Mouse (Mus musculus) hindbrain, postnatal 0 days (tissue): ENCODE results near the gene Add2. TPM values are rescaled to one million over a fixed set of nuclear protein-coding genes. Genes with fewer than 3 reads are reported as not detected.
"Not testable (repeated sequence)": the region's sequence is repeated elsewhere in the genome, so short reads cannot be mapped to it uniquely, and the experiment has no call there.

Experiments used
- ATAC-seq: fragments of 200-750 bp; cut with Nextera tagmentation; 2 replicates; pipeline ENCODE4 v1.8.0; 2017; ENCODE audit warnings: mild to moderate bottlenecking, moderate TSS enrichment, moderate library complexity
- DNase-seq: peaks from one replicate; pipeline ENCODE4 v3.0.0-alpha.2; 2015; ENCODE audit warnings: low spot score
- H3K27ac ChIP-seq: fragments of 300-500 bp; sonication (generic); 2 replicates; pipeline ENCODE4 v1.5.1; 2014; ENCODE audit warnings: mild to moderate bottlenecking
- H3K27me3 ChIP-seq: fragments of 300-500 bp; sonication (generic); 2 replicates; pipeline ENCODE4 v1.6.1; 2014; ENCODE audit warnings: low read length, mixed read lengths; ENCODE audit not compliant: insufficient read depth
- H3K36me3 ChIP-seq: fragments of 300-500 bp; sonication (generic); 2 replicates; pipeline ENCODE4 v1.6.1; 2014; ENCODE audit warnings: low read length, mixed read lengths; ENCODE audit not compliant: insufficient read depth
- H3K4me1 ChIP-seq: fragments of 300-500 bp; sonication (generic); 2 replicates; pipeline ENCODE4 v1.6.1; 2014; ENCODE audit warnings: antibody characterized with exemption, low read length, mixed read lengths; ENCODE audit not compliant: insufficient read depth
- H3K4me2 ChIP-seq: fragments of 300-500 bp; sonication (generic); 2 replicates; pipeline ENCODE4 v1.6.1; 2014; ENCODE audit warnings: low read depth, mild to moderate bottlenecking, low read length, moderate library complexity, mixed read lengths
- H3K4me3 ChIP-seq: fragments of 300-500 bp; sonication (generic); 2 replicates; pipeline ENCODE4 v1.5.1; 2014; ENCODE audit warnings: low read length
- H3K9ac ChIP-seq: fragments of 300-500 bp; sonication (generic); replicated peaks from 2 replicates; pipeline ENCODE4 v1.6.1; 2014; ENCODE audit warnings: mild to moderate bottlenecking, low read length, moderate library complexity, mixed read lengths
- H3K9me3 ChIP-seq: fragments of 300-500 bp; sonication (generic); 2 replicates; pipeline ENCODE4 v1.6.1; 2016; ENCODE audit warnings: low read length, mixed read lengths
- CTCF ChIP-seq: IDR thresholded peaks from 2 replicates; pipeline ENCODE4 v1.5.1; 2016; ENCODE audit warnings: antibody characterized with exemption, control low read depth, low read depth
- WGBS: fragments of 180-500 bp; shearing (Covaris S2); extraction: QIAGEN DNeasy Blood & Tissue Kit; methylation state at CpG from one replicate; pipeline ENCODE4 v1.1.7; 2014; 5-methylcytosine and 5-hydroxymethylcytosine counted together
- polyA plus RNA-seq: library from polyadenylated mRNA; unstranded; fragments of >200 nt; fragmentation: Nextera tagmentation; extraction: Ambion mirVana; gene quantifications from 2 replicates; pipeline ENCODE4 v1.2.1, GENCODE M21; 2015
- total RNA-seq: library from RNA; depleted of rRNA; stranded (reverse); fragments of >200 nt; gene quantifications from 2 replicates; pipeline ENCODE4 v1.2.3, GENCODE M21; 2014; rRNA removed

The Add2 gene
- total RNA-seq (132 and 149 TPM in 2 replicates), polyA plus RNA-seq (84.6 and 90.0 TPM in 2 replicates)

DNA sequence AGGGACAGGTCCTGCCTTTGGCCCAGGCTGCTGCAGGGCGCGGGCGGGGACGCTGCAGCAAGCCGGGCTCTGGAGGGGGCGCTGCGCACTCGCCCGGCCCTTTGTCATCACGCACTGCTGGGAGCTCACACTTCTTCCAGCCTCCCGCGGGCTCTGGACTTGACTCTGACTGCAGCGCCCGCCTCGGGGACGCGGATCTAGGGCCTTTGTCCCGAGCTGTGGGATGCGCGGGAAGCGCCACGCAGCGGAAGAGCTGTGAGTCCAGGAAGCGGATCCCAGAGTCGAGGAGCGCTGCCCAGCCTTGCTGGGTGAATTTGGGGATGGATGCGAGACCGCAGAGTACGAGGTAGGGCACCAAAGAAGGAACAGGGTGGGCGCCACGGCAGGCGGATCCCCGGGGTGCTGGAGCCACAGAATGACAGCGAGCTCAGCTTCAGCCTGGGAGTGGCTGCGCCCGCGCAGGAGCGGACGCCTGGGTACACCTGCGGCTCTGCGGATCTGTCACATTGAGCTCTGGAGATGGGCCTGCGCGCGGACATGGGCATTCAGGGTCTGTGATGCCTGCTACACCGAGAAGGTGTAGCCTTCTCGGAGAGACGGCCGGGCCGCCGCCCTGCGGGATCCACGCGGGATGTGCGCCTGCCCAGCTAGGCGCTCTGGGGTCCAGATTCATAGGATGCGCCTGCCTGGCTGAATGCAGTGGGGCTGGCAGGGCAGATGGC lies at the start of gene Add2:
Gene Add2 (plus strand): TSS at position 81 of the 722 bp plus-strand sequence.
- Histone ChIP-seq H3K9ac (peak within 1 kb of the TSS; percentile 86), H3K27me3 (no peaks in the 10 kb centered on the region), H3K4me3 (peak within 1 kb of the TSS; percentile 49), H3K9me3 (no peaks in the 10 kb centered on the region), H3K4me1 (peaks cover 13% of the 10 kb centered on the region; the same call in 1 of the 2 replicates), H3K4me2 (peak within 1 kb of the TSS; percentile 75), H3K27ac (peak within 1 kb of the TSS; percentile 86), H3K36me3 (no peaks in the 10 kb centered on the region)
- under 1% methylated on average over 56 of the region's 56 CpGs for WGBS
- ATAC-seq (peak; percentile 87), DNase-seq (peak; percentile 86)
- TF ChIP-seq CTCF: peak; percentile 51; the same call in 1 of the 2 replicates

DNA sequence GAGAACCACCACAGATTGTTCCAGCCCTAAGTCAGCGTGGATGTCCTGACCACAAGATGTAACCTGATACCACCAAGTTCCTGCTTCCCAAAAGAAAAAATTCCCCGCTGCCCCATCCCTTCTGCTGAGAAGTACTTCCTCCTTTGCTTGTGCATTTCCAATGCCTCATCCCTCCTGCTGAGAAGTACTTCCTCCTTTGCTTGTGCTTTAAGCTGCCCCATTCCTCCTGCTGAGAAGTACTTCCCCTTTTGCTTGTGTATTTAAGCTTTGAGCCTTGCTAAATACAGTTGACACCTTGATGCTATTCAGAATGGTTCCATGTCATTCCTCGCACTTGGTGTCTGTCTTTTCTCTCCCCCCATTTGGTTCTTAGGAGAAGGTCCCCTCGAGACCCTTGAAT lies 49.7 kb upstream of the Add2 start:
- H3K4me2 ChIP-seq, H3K4me1 ChIP-seq, H3K27ac ChIP-seq, H3K36me3 ChIP-seq, H3K4me3 ChIP-seq, H3K27me3 ChIP-seq, H3K9me3 ChIP-seq, ATAC-seq, DNase-seq, H3K9ac ChIP-seq: not testable (repeated sequence)
- 81% methylated on average over 4 of the region's 4 CpGs for WGBS

- TF ChIP-seq CTCF: no peak
- 67% methylated on average over 8 of the region's 8 CpGs for WGBS
- Histone ChIP-seq H3K27ac (no peak overlapping the region), H3K9me3 (no peaks in the 10 kb centered on the region), H3K9ac (no peak overlapping the region), H3K4me2 (no peak overlapping the region), H3K36me3 (no peaks in the 10 kb centered on the region), H3K27me3 (no peaks in the 10 kb centered on the region), H3K4me1 (no peaks in the 10 kb centered on the region), H3K4me3 (no peak overlapping the region)
- no peak for ATAC-seq
- no peak for DNase-seq
Measured at GRCm38 (mm10) chr6:85984351-85984750, 44.1 kb upstream of the Add2 start.

DNA sequence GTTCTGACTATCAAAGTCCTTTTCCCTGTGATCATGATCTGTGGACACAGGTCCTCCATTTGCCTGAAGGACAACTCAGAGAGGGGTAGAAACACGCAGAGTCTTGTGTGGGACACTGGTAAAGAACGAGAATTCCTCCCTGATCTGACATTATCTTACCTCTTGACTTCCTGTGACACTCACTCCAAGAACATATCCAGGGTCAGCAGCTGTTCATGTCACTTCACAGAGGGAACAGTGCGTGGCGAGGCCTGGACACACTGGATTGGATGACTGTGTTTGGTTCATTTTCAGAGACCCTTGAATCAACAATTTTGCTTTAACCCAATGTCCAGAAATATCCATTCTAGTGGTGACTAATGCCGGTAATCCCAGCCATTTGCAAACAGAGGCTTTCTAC lies 38.9 kb upstream of the Add2 start:
- DNase-seq, ATAC-seq: not testable (repeated sequence)
- WGBS: 92% methylated on average over 5 of the region's 5 CpGs

DNA sequence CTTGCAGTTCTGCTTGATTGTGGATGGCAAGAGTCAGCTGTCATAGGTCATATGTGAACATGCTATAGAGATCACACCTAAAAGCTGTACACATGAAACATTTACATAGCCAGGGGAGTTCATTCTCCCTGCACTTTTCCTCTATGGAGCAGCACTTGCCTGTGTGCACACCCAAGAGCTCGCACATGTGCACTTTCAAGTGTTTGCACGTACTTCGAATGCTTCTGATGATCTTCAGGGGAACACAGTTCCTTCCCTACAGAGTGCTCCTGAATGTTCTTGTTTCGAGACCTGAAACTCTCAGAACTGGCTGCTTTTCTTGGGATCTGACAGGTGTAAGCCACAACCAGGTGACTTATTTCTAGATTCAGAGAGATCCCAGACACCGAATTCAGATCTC lies 37.7 kb upstream of the Add2 start:
- DNase-seq, H3K9me3 ChIP-seq, H3K36me3 ChIP-seq, ATAC-seq, H3K4me1 ChIP-seq, H3K4me3 ChIP-seq, H3K27ac ChIP-seq, H3K27me3 ChIP-seq, H3K4me2 ChIP-seq, H3K9ac ChIP-seq: not testable (repeated sequence)
- WGBS: 92% methylated on average over 5 of the region's 5 CpGs

More for the DNA sequence above, 38.9 kb upstream of the Add2 start:
- H3K27ac ChIP-seq, H3K4me2 ChIP-seq, H3K36me3 ChIP-seq, H3K27me3 ChIP-seq, H3K4me1 ChIP-seq, H3K9me3 ChIP-seq, H3K4me3 ChIP-seq, H3K9ac ChIP-seq: not testable (repeated sequence)

- Histone ChIP-seq H3K4me3 (no peak overlapping the region), H3K4me2 (no peak overlapping the region), H3K27me3 (no peaks in the 10 kb centered on the region), H3K9me3 (no peaks in the 10 kb centered on the region), H3K9ac (no peak overlapping the region), H3K36me3 (no peaks in the 10 kb centered on the region), H3K27ac (no peak overlapping the region), H3K4me1 (no peaks in the 10 kb centered on the region)
- 77% methylated on average over 18 of the region's 18 CpGs for WGBS
- peak; percentile 54 for TF ChIP-seq CTCF
- ATAC-seq: no peak
- DNase-seq: no peak
Measured at GRCm38 (mm10) chr6:86003405-86003925, 25.0 kb upstream of the Add2 start.
